Mouse (Mus musculus) layer of hippocampus, postnatal 36 days (tissue): ENCODE data around the gene Cldn14. TPM values are rescaled to one million over a fixed set of nuclear protein-coding genes. Genes with fewer than 3 reads are reported as not detected.
"Not testable (repeated sequence)": the region's sequence is repeated elsewhere in the genome, so short reads cannot be mapped to it uniquely, and the experiment has no call there.

ENCODE experiments used
- DNase-seq, 2 experiments: peaks; one replicate each; pipeline ENCODE4 v3.0.0; 2022
- total RNA-seq, 2 experiments: library from RNA; stranded (reverse); gene quantifications; 2 replicates each; pipeline ENCODE4 v1.2.3; 2021

The Cldn14 gene
- total RNA-seq = 1 to 10 TPM; 1.5 TPM

GRCm38 (mm10) chr16:94008737-94009136 is at the start of gene Cldn14:
Cldn14 (minus strand) TSS chr16:94008837.
- no peak for DNase-seq

GRCm38 (mm10) chr16:94055576-94055975 is 46.9 kb upstream of the Cldn14 start:
- DNase-seq = no peak

- no peak for DNase-seq
Observed at GRCm38 (mm10) chr16:94055176-94055575, 46.5 kb upstream of the Cldn14 start.

GRCm38 (mm10) chr16:94050368-94050767 is 41.7 kb upstream of the Cldn14 start:
- DNase-seq = no peak

GRCm38 (mm10) chr16:94044996-94045395 is 36.4 kb upstream of the Cldn14 start:
- DNase-seq = peak; percentile 12 to 32

- no peak for DNase-seq
Observed at GRCm38 (mm10) chr16:94043797-94044196, 35.2 kb upstream of the Cldn14 start.

GRCm38 (mm10) chr16:94041065-94041712 is 32.6 kb upstream of the Cldn14 start:
- no peak for DNase-seq

GRCm38 (mm10) chr16:94040485-94040884 is 31.8 kb upstream of the Cldn14 start:
- DNase-seq = no peak

GRCm38 (mm10) chr16:94038986-94039341 is 30.3 kb upstream of the Cldn14 start:
- no peak for DNase-seq

GRCm38 (mm10) chr16:94038272-94038985 is 29.8 kb upstream of the Cldn14 start:
- peak; percentile 21 to 22 for DNase-seq

GRCm38 (mm10) chr16:94037280-94037679 is 28.6 kb upstream of the Cldn14 start:
- no peak for DNase-seq

- DNase-seq = no peak
Observed at GRCm38 (mm10) chr16:94034152-94034551, 25.5 kb upstream of the Cldn14 start.

- no peak for DNase-seq
Observed at GRCm38 (mm10) chr16:94032270-94032669, 23.6 kb upstream of the Cldn14 start.

GRCm38 (mm10) chr16:94023352-94024280 is 15.0 kb upstream of the Cldn14 start:
- DNase-seq = no peak

GRCm38 (mm10) chr16:94019725-94020124 is 11.1 kb upstream of the Cldn14 start:
- not testable (repeated sequence) for DNase-seq

GRCm38 (mm10) chr16:94017953-94018352 is 9.3 kb upstream of the Cldn14 start:
- DNase-seq = no peak

GRCm38 (mm10) chr16:94014489-94015096 is 6.0 kb upstream of the Cldn14 start:
- DNase-seq = no peak

- DNase-seq = not testable (repeated sequence)
Observed at GRCm38 (mm10) chr16:94013328-94014086, 4.9 kb upstream of the Cldn14 start.

- no peak for DNase-seq
Observed at GRCm38 (mm10) chr16:94011224-94011623, 2.6 kb upstream of the Cldn14 start.

GRCm38 (mm10) chr16:94010633-94011032 is 2.0 kb upstream of the Cldn14 start:
- DNase-seq = no peak

GRCm38 (mm10) chr16:94010156-94010555 is 1.5 kb upstream of the Cldn14 start:
- DNase-seq = no peak

- no peak for DNase-seq
Observed at GRCm38 (mm10) chr16:94009356-94009755, 719 bp upstream of the Cldn14 start.
